Mouse (Mus musculus) cerebellum, adult 2 months (tissue): ENCODE data around the gene Kcna5.

Experiments
- CTCF ChIP-seq: fragments of 200-500 bp; IDR thresholded peaks from 2 replicates; pipeline ENCODE4 v1.5.1; 2011; ENCODE audit warnings: low read depth, mild to moderate bottlenecking, control low read depth, low read length, moderate library complexity, borderline replicate concordance; ENCODE audit not compliant: insufficient read depth
- POLR2A ChIP-seq: fragments of 200-500 bp; IDR thresholded peaks from 2 replicates; pipeline ENCODE4 v1.6.1; 2011; ENCODE audit warnings: low read length, control low read depth, borderline replicate concordance; ENCODE audit not compliant: insufficient read depth

GRCm38 (mm10) chr6:126561702-126562101, 26.5 kb upstream of the Kcna5 start:
- TF ChIP-seq CTCF: peak; percentile 27; the same call in 1 of the 2 replicates
- no peak for TF ChIP-seq POLR2A
